Comparison of ENCODE assay signal across 14 mouse cellular contexts in the genomic region with DNA sequence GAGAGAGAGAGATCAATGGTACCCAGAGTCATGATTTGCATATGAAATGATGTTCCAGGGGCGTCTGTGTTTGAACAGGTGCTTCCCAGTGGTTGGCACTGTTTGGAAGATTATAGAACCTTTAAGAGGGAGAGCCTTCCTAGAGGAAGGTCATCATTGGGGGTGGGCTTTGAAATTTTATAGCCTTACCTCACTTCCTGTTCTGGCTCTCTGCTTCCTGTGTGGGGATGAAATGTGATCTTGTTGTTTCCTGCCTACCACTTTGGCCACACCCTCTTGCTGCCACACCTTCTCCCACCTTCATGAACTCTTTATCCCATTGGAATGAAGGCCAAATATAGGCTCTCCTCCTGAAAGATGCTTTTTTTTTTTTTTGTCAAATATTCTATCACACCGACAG.
"Had no signal": no experiment of that assay in that cellular context is flagged by ENCODE, and none has a peak within 500 bp of the region (broad histone marks: within the 10 kb centered on the region; RNA-seq: fewer than 3 reads in every experiment).

No protein-coding gene starts in this region.

- H3K4me1 ChIP-seq: midbrain, embryonic 10.5 days; neural tube, embryonic 12.5 days had no signal

- H3K4me2 ChIP-seq: kidney, embryonic 15.5 days; liver, embryonic 11.5 days; liver, embryonic 15.5 days; neural tube, embryonic 12.5 days had no signal

- ATAC-seq: lung, postnatal 0 days had no signal

- H3K4me3 ChIP-seq: kidney, embryonic 15.5 days; left cerebral cortex, adult 2 months; limb, embryonic 10.5 days; liver, embryonic 15.5 days; midbrain, embryonic 10.5 days; myocyte; neural tube, embryonic 12.5 days had no signal

- H3K27me3 ChIP-seq: kidney, embryonic 15.5 days; liver, embryonic 15.5 days; neural tube, embryonic 12.5 days had no signal

- H3K36me3 ChIP-seq: liver, embryonic 15.5 days; neural tube, embryonic 12.5 days had no signal

- H3K27ac ChIP-seq: kidney, embryonic 15.5 days; left cerebral cortex, adult 2 months; limb, embryonic 10.5 days; liver, embryonic 15.5 days; midbrain, embryonic 10.5 days; neural tube, embryonic 12.5 days had no signal

- H3K9me3 ChIP-seq: kidney, embryonic 15.5 days; limb, embryonic 10.5 days; liver, embryonic 15.5 days; midbrain, embryonic 10.5 days; neural tube, embryonic 12.5 days had no signal

- H3K9ac ChIP-seq: kidney, embryonic 15.5 days; liver, embryonic 15.5 days; neural tube, embryonic 12.5 days had no signal

- DNase-seq: kidney, postnatal 25 days; lung, adult 2 months; lung, postnatal 4 days; midbrain, embryonic 14.5 days; thymus, postnatal 36 days had no signal
